Mouse (Mus musculus) ES-Bruce4 (cell line): ENCODE data around the gene Foxp1.

Experiments used
- CTCF ChIP-seq: IDR thresholded peaks from one replicate; pipeline ENCODE4 v1.8.1; 2011; ENCODE audit warnings: low read depth, low read length
- EP300 ChIP-seq: IDR thresholded peaks from 2 replicates; pipeline ENCODE4 v1.6.1; 2011; ENCODE audit warnings: low read depth, low read length; ENCODE audit not compliant: insufficient read depth
- POLR2A ChIP-seq: IDR thresholded peaks from one replicate; pipeline ENCODE4 v1.8.1; 2011; ENCODE audit warnings: low read length; ENCODE audit not compliant: insufficient read depth

- no peak for TF ChIP-seq CTCF
- no peak for TF ChIP-seq EP300
- no peak for TF ChIP-seq POLR2A
Measured at GRCm38 (mm10) chr6:99070710-99071109, 451.8 kb downstream of the Foxp1 start.
